ENCODE assay signal across 20 mouse cellular contexts in the genomic region with DNA sequence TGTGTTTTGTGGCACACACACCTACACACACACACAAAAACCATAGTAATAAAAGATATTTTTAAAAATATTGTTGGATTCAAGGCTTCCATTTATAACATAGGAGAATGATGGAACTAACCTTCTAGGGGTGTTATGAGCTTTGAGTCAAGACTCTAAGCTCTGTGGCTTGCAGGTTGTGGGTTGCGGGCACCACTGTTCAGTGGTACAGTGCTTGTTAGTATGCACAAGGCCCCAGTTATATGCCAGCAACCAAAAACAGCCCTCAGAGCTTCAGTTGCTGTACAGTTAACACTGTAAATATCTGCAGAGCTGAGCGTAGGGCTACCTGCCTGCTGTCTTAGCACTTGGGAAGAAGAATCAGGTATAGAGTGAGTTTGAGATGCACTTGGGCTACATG.
"Had no signal": no experiment of that assay in that cellular context is flagged by ENCODE, and none has a peak within 500 bp of the region (broad histone marks: within the 10 kb centered on the region; RNA-seq: fewer than 3 reads in every experiment).

No protein-coding gene starts in this region.

- H3K4me3 ChIP-seq: heart, embryonic 10.5 days; heart, embryonic 12.5 days; hindbrain, embryonic 10.5 days; hindbrain, embryonic 12.5 days; intestine, embryonic 15.5 days; layer of hippocampus, adult 2 months; left cerebral cortex, adult 2 months; limb, embryonic 13.5 days; limb, embryonic 15.5 days had no signal

- H3K36me3 ChIP-seq: heart, embryonic 10.5 days; heart, embryonic 12.5 days; hindbrain, embryonic 10.5 days; hindbrain, embryonic 12.5 days; intestine, embryonic 15.5 days; limb, embryonic 13.5 days; limb, embryonic 15.5 days had no signal

- H3K4me1 ChIP-seq: heart, embryonic 10.5 days; heart, embryonic 12.5 days; hindbrain, embryonic 12.5 days; intestine, embryonic 15.5 days had no signal

- H3K27ac ChIP-seq: heart, embryonic 10.5 days; hindbrain, embryonic 10.5 days; hindbrain, embryonic 12.5 days; hindbrain, embryonic 14.5 days; intestine, embryonic 15.5 days; layer of hippocampus, adult 2 months; left cerebral cortex, adult 2 months; limb, embryonic 13.5 days; limb, embryonic 15.5 days had no signal

- H3K27me3 ChIP-seq: heart, embryonic 12.5 days; hindbrain, embryonic 12.5 days; intestine, embryonic 15.5 days; limb, embryonic 13.5 days; limb, embryonic 15.5 days had no signal

- DNase-seq: gastrocnemius, postnatal 14 days; gastrocnemius, postnatal 36 days; heart, adult 18-20 months; heart, postnatal 10 days; heart, postnatal 4 days; kidney, adult 18-20 months; kidney, adult 8-10 months; kidney, postnatal 10 days; kidney, postnatal 25 days; kidney, postnatal 4 days had no signal
